Mouse (Mus musculus) E14TG2a.4 (cell line): ENCODE data around the gene Alpk3.

ENCODE experiments used
- CTCF ChIP-seq: conservative IDR thresholded peaks from 2 replicates; pipeline ENCODE4 v1.5.1; 2014; ENCODE audit warnings: low read length
- NANOG ChIP-seq: IDR thresholded peaks from 2 replicates; pipeline ENCODE4 v1.6.1; 2014; ENCODE audit warnings: borderline replicate concordance, low read length, mixed read lengths
- POU5F1 ChIP-seq: IDR thresholded peaks from 2 replicates; pipeline ENCODE4 v1.6.1; 2014; ENCODE audit warnings: low read length, borderline replicate concordance

DNA sequence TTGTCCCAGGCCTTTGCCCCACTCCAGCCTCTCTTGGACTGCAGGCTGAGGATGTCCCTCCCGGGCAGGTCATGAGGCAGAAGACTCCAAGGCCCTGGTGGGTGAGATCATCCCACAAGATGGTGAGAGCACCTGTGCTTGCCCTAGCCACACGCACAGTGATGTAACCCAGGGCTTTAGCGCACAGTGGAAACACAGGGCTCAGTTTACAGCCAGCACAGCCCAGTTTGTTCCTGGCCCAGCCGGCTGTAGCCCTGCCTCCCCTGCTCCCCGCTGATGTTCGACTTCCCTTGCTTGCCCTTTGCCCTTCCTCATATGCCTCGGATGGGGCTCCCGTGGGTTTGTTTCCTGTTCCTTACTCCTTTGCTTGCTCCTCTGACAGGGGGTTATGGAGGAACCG is 17.1 kb downstream of the Alpk3 start:
- TF ChIP-seq CTCF (no peak), POU5F1 (no peak), NANOG (no peak)
